In genomic region chr1:21554630-21555029, GRCm38 (mm10) we compare ENCODE assay signal across 21 mouse cellular contexts.
A peak's percentile ranks its signal among the peaks of the same experiment; 100 is the strongest.
DNase-seq lines count a peak whose midpoint lies in the region; ATAC-seq and TF ChIP-seq lines count a peak whose summit lies in the region.
"Had no signal": no experiment of that assay in that cellular context is flagged by ENCODE, and none has a peak within 500 bp of the region (broad histone marks: within the 10 kb centered on the region; RNA-seq: fewer than 3 reads in every experiment).

No protein-coding gene starts in this region.

- peaks cover 0 to 3% of the 10 kb centered on the region in 2 experiments; a peak in 2 of 4 replicates for H3K4me1 ChIP-seq in MEL (ENCODE audit: control insufficient read depth in 1 of 2, insufficient read depth in 2 of 2, low read length in 2 of 2)
- H3K4me1 ChIP-seq in forebrain, embryonic 15.5 days = no peaks in the 10 kb centered on the region
- H3K4me1 ChIP-seq in hindbrain, embryonic 16.5 days (ENCODE audit: control insufficient read depth, insufficient read depth, low read depth, low read length) = no peaks in the 10 kb centered on the region
- H3K4me1 ChIP-seq: embryonic facial prominence, embryonic 13.5 days; forebrain, embryonic 12.5 days; heart, embryonic 15.5 days; hindbrain, embryonic 10.5 days had no signal

- no peak for DNase-seq in left cerebral cortex, adult 2 months (ENCODE audit: extremely low spot score in 1 of 2, low spot score in 2 of 2)
- no peak for DNase-seq in left cerebral cortex, postnatal 36 days (ENCODE audit: low spot score in 2 of 2)
- DNase-seq in MEL (ENCODE audit: low read depth, low spot score) = peak; percentile 31
- peak; percentile 47 for DNase-seq in splenic B cell, adult 2 months (ENCODE audit: low read depth, low spot score)
- DNase-seq in adrenal gland, adult (ENCODE audit: inconsistent age in 2 of 2, low spot score in 1 of 2) = no peak
- DNase-seq: adrenal gland, postnatal 25 days; cerebellum, adult 2 months; cerebellum, postnatal 10 days; gastrocnemius, postnatal 36 days; heart, adult 18-20 months; heart, postnatal 14 days had no signal

- no peak overlapping the region for H3K4me2 ChIP-seq in forebrain, embryonic 15.5 days (replicated peaks)
- no peak overlapping the region for H3K4me2 ChIP-seq in hindbrain, embryonic 16.5 days (ENCODE audit: low read length)
- H3K4me2 ChIP-seq: embryonic facial prominence, embryonic 13.5 days; forebrain, embryonic 12.5 days; heart, embryonic 11.5 days; heart, embryonic 15.5 days; hindbrain, embryonic 14.5 days had no signal

- H3K27me3 ChIP-seq in MEL (ENCODE audit: control insufficient read depth in 1 of 2, insufficient read depth in 2 of 2, low read length in 2 of 2) = no peaks in the 10 kb centered on the region
- H3K27me3 ChIP-seq in splenic B cell, adult 2 months (ENCODE audit: control insufficient read depth, insufficient read depth, low read length, poor library complexity, severe bottlenecking) = no peaks in the 10 kb centered on the region
- no peaks in the 10 kb centered on the region for H3K27me3 ChIP-seq in forebrain, embryonic 15.5 days
- no peaks in the 10 kb centered on the region for H3K27me3 ChIP-seq in hindbrain, embryonic 16.5 days (replicated peaks; ENCODE audit: control insufficient read depth, insufficient read depth, low read length)
- H3K27me3 ChIP-seq: embryonic facial prominence, embryonic 13.5 days; forebrain, embryonic 12.5 days; heart, embryonic 15.5 days had no signal

- no peaks in the 10 kb centered on the region for H3K9me3 ChIP-seq in MEL (replicated peaks; ENCODE audit: insufficient read depth, low read length)
- H3K9me3 ChIP-seq in forebrain, embryonic 15.5 days = no peaks in the 10 kb centered on the region
- H3K9me3 ChIP-seq in hindbrain, embryonic 16.5 days (ENCODE audit: control insufficient read depth, low read length) = no peaks in the 10 kb centered on the region
- H3K9me3 ChIP-seq: embryonic facial prominence, embryonic 13.5 days; forebrain, embryonic 12.5 days; heart, embryonic 15.5 days; hindbrain, embryonic 10.5 days had no signal

- 59% methylated on average over 6 of the region's 6 CpGs for WGBS in forebrain, embryonic 15.5 days
- 71% methylated on average over 6 of the region's 6 CpGs for WGBS in hindbrain, embryonic 16.5 days

- H3K27ac ChIP-seq in left cerebral cortex, adult 2 months = peak overlapping the region; percentile 5; the same call in 1 of the 2 replicates
- H3K27ac ChIP-seq in MEL (ENCODE audit: control insufficient read depth, low read depth, low read length) = no peak overlapping the region
- no peak overlapping the region for H3K27ac ChIP-seq in forebrain, embryonic 15.5 days (replicated peaks)
- no peak overlapping the region for H3K27ac ChIP-seq in hindbrain, embryonic 16.5 days (ENCODE audit: low read depth, low read length)
- H3K27ac ChIP-seq: embryonic facial prominence, embryonic 13.5 days; forebrain, embryonic 12.5 days; heart, embryonic 15.5 days; hindbrain, embryonic 10.5 days; hindbrain, embryonic 14.5 days had no signal

- no peak overlapping the region for H3K4me3 ChIP-seq in left cerebral cortex, adult 2 months
- H3K4me3 ChIP-seq in MEL (ENCODE audit: control insufficient read depth in 1 of 2, insufficient read depth in 1 of 2, low read depth in 2 of 2, low read length in 2 of 2) = no peak overlapping the region
- no peak overlapping the region for H3K4me3 ChIP-seq in forebrain, embryonic 15.5 days
- H3K4me3 ChIP-seq in hindbrain, embryonic 16.5 days (ENCODE audit: low read length) = no peak overlapping the region
- H3K4me3 ChIP-seq: embryonic facial prominence, embryonic 13.5 days; forebrain, embryonic 12.5 days; heart, embryonic 15.5 days; hindbrain, embryonic 10.5 days had no signal

- peak; percentile 86 to 90 for ATAC-seq in hematopoietic stem cell, adult 5-6 weeks (replicated peaks in 1 of 2; ENCODE audit: insufficient read depth in 1 of 2, low FRiP score in 2 of 2, low TSS enrichment in 1 of 2, low read depth in 1 of 2, poor library complexity in 2 of 2, severe bottlenecking in 2 of 2)
- no peak for ATAC-seq in forebrain, embryonic 15.5 days (replicated peaks)
- ATAC-seq in hindbrain, embryonic 16.5 days = no peak
- ATAC-seq: intestine, embryonic 16.5 days had no signal

- no peak for TF ChIP-seq RAD21 in MEL (IDR thresholded peaks at IDR 0.05; ENCODE audit: low read depth, low read length)

- TF ChIP-seq CTCF in left cerebral cortex, adult 2 months (IDR thresholded peaks at IDR 0.05) = no peak
- no peak for TF ChIP-seq CTCF in MEL (IDR thresholded peaks at IDR 0.05 in 2 of 3, conservative IDR thresholded peaks at IDR 0.05 in 1 of 3; ENCODE audit: control insufficient read depth in 1 of 3, insufficient read depth in 1 of 3, low read depth in 2 of 3, low read length in 3 of 3, poor library complexity in 1 of 3, severe bottlenecking in 1 of 3)

- no peak; a peak in 1 of 4 replicates for TF ChIP-seq EP300 in MEL (IDR thresholded peaks at IDR 0.05; ENCODE audit: low read depth in 1 of 2, low read length in 2 of 2)

- no peak overlapping the region for H3K9ac ChIP-seq in MEL (ENCODE audit: control insufficient read depth, low read depth, low read length, poor library complexity, severe bottlenecking)
- H3K9ac ChIP-seq in forebrain, embryonic 15.5 days (replicated peaks) = no peak overlapping the region
- no peak overlapping the region for H3K9ac ChIP-seq in hindbrain, embryonic 16.5 days (ENCODE audit: low read depth, low read length)
- H3K9ac ChIP-seq: embryonic facial prominence, embryonic 13.5 days; forebrain, embryonic 12.5 days; heart, embryonic 15.5 days; hindbrain, embryonic 14.5 days had no signal

- TF ChIP-seq POLR2A in MEL (IDR thresholded peaks at IDR 0.05; ENCODE audit: control insufficient read depth in 1 of 2, insufficient read depth in 1 of 2, low read depth in 1 of 2, low read length in 2 of 2, poor library complexity in 1 of 2) = no peak

- no peaks in the 10 kb centered on the region for H3K79me2 ChIP-seq in MEL (ENCODE audit: control insufficient read depth, insufficient read depth, low read length, poor library complexity)

- H3K36me3 ChIP-seq in MEL (ENCODE audit: control insufficient read depth in 1 of 2, insufficient read depth in 2 of 2, low read length in 2 of 2) = peaks cover 0 to 5% of the 10 kb centered on the region in 2 experiments; a peak in 2 of 4 replicates
- no peaks in the 10 kb centered on the region for H3K36me3 ChIP-seq in splenic B cell, adult 2 months (ENCODE audit: control insufficient read depth, insufficient read depth, low read length, poor library complexity, severe bottlenecking)
- no peaks in the 10 kb centered on the region for H3K36me3 ChIP-seq in forebrain, embryonic 15.5 days
- no peaks in the 10 kb centered on the region for H3K36me3 ChIP-seq in hindbrain, embryonic 16.5 days (ENCODE audit: control insufficient read depth, insufficient read depth, low read length)
- H3K36me3 ChIP-seq: embryonic facial prominence, embryonic 13.5 days; forebrain, embryonic 12.5 days; heart, embryonic 15.5 days; hindbrain, embryonic 10.5 days had no signal

- intact Hi-C loops in left cerebral cortex, adult 2 months (cut with DNase I) = loop anchor here (2.0 to 10.0 kb wide), 4 partner anchors 48 to 410 kb away; partner anchors contain the start of gene Kcnq5
- intact Hi-C loops in left cerebral cortex, postnatal 36 days (cut with DNase I) = no loop called here

TF ChIP-seq in MEL, 35 proteins besides CTCF, POLR2A, EP300 and RAD21:
- TF ChIP-seq USF1 (IDR thresholded peaks at IDR 0.05; ENCODE audit: low read depth, low read length) = no peak
- no peak for TF ChIP-seq ZKSCAN1 (IDR thresholded peaks at IDR 0.05; ENCODE audit: low read depth, low read length)
- no peak for TF ChIP-seq TCF12 (IDR thresholded peaks at IDR 0.05; ENCODE audit: low read depth, low read length)
- TF ChIP-seq POLR2AphosphoS5 (IDR thresholded peaks at IDR 0.05; ENCODE audit: borderline replicate concordance, low read depth, low read length) = no peak
- TF ChIP-seq ZMIZ1 (IDR thresholded peaks at IDR 0.05; ENCODE audit: low read depth, low read length) = no peak
- no peak for TF ChIP-seq MEF2A (IDR thresholded peaks at IDR 0.05; ENCODE audit: extremely low read depth, insufficient replicate concordance, low read depth, low read length, poor library complexity, severe bottlenecking)
- no peak for TF ChIP-seq CHD2 (IDR thresholded peaks at IDR 0.05; ENCODE audit: low read length)
- no peak for TF ChIP-seq ZNF384 (IDR thresholded peaks at IDR 0.05; ENCODE audit: low read depth, low read length)
- TF ChIP-seq KAT2A (conservative IDR thresholded peaks at IDR 0.05; ENCODE audit: low read depth, low read length) = no peak
- TF ChIP-seq MAZ (IDR thresholded peaks at IDR 0.05; ENCODE audit: low read depth, low read length) = no peak
- no peak for TF ChIP-seq RCOR1 (IDR thresholded peaks at IDR 0.05; ENCODE audit: low read depth, low read length)
- TF ChIP-seq ZC3H11A (IDR thresholded peaks at IDR 0.05; ENCODE audit: low read depth, low read length) = no peak
- no peak for TF ChIP-seq MAX (IDR thresholded peaks at IDR 0.05; ENCODE audit: low read length)
- no peak for TF ChIP-seq CHD1 (IDR thresholded peaks at IDR 0.05; ENCODE audit: low read depth, low read length)
- no peak for TF ChIP-seq POLR2AphosphoS2 (IDR thresholded peaks at IDR 0.05; ENCODE audit: low read length)
- TF ChIP-seq NRF1 (IDR thresholded peaks at IDR 0.05; ENCODE audit: insufficient read depth, low read depth, low read length, poor library complexity, severe bottlenecking) = no peak
- no peak for TF ChIP-seq MAFK (IDR thresholded peaks at IDR 0.05; ENCODE audit: borderline replicate concordance, low read depth, low read length)
- no peak for TF ChIP-seq MYB (IDR thresholded peaks at IDR 0.05; ENCODE audit: low read depth, low read length)
- TF ChIP-seq USF2 (IDR thresholded peaks at IDR 0.05; ENCODE audit: borderline replicate concordance in 1 of 2, insufficient read depth in 1 of 2, low read depth in 1 of 2, low read length in 2 of 2) = no peak

Comparison
In these comparisons a context has a peak if more than half of its experiments do, and no peak if none do; other contexts are left out.
1. DNase-seq: peak in MEL (single experiment) and splenic B cell, adult 2 months (single experiment); none in left cerebral cortex, adult 2 months (0 of 2), left cerebral cortex, postnatal 36 days (0 of 2) and adrenal gland, adult (0 of 2).
2. ATAC-seq: peak in hematopoietic stem cell, adult 5-6 weeks (2 of 2); none in forebrain, embryonic 15.5 days (single experiment) and hindbrain, embryonic 16.5 days (single experiment).